Mouse (Mus musculus) G1E (cell line): Measurements from ENCODE around the gene Mrgprf. TPM values are rescaled to one million over a fixed set of nuclear protein-coding genes. Genes with fewer than 3 reads are reported as not detected.

ENCODE experiments used
- ATAC-seq: 2 replicates; pipeline ENCODE4 v1.8.0; 2016; ENCODE audit warnings: mild to moderate bottlenecking; ENCODE audit not compliant: insufficient number of reproducible peaks, poor library complexity, low FRiP score, severe bottlenecking; ENCODE audit errors: extremely low read depth
- DNase-seq: peaks from one replicate; pipeline ENCODE4 v3.0.0; 2012; ENCODE audit warnings: low spot score
- H3K27me3 ChIP-seq: 2 replicates; pipeline ENCODE4 v1.6.1; 2012; ENCODE audit warnings: mild to moderate bottlenecking, low read length, inconsistent platforms; ENCODE audit not compliant: insufficient read depth
- H3K36me3 ChIP-seq: replicated peaks from 2 replicates; pipeline ENCODE3; 2012; ENCODE audit warnings: mild to moderate bottlenecking, inconsistent platforms
- H3K4me1 ChIP-seq: 2 replicates; pipeline ENCODE4 v1.6.1; 2012; ENCODE audit warnings: low read depth, low read length, inconsistent platforms, mixed read lengths; ENCODE audit not compliant: insufficient read depth
- H3K4me3 ChIP-seq: 2 replicates; pipeline ENCODE4 v1.5.1; 2012; ENCODE audit warnings: low read depth, mild to moderate bottlenecking, inconsistent platforms, low read length, moderate library complexity, mixed read lengths
- H3K9me3 ChIP-seq: replicated peaks from 2 replicates; pipeline ENCODE4 v1.6.1; 2012; ENCODE audit warnings: inconsistent platforms
- CTCF ChIP-seq: IDR thresholded peaks from 2 replicates; pipeline ENCODE4 v1.5.1; 2012; ENCODE audit warnings: low read depth, low read length, inconsistent platforms, mixed read lengths
- GATA1 ChIP-seq: IDR thresholded peaks from 2 replicates; pipeline ENCODE4 v1.6.1; 2012; ENCODE audit warnings: borderline replicate concordance, low read length, inconsistent platforms, mixed read lengths
- GATA2 ChIP-seq: IDR thresholded peaks from 2 replicates; pipeline ENCODE4 v1.6.1; 2012; ENCODE audit warnings: low read depth, low read length, inconsistent platforms, borderline replicate concordance
- POLR2AphosphoS5 ChIP-seq: IDR thresholded peaks from 2 replicates; pipeline ENCODE4 v1.6.1; 2012; ENCODE audit warnings: low read depth, low read length, inconsistent platforms; ENCODE audit not compliant: insufficient replicate concordance
- TAL1 ChIP-seq: conservative IDR thresholded peaks from 2 replicates; pipeline ENCODE4 v1.6.1; 2012; ENCODE audit warnings: low read depth, low read length, inconsistent platforms, mixed read lengths
- polyA plus RNA-seq: library from polyadenylated mRNA; stranded (reverse); fragments of >175 nt; gene quantifications from 2 replicates; pipeline ENCODE4 v1.2.3, GENCODE M21; 2012
- total RNA-seq, 2 experiments: library from RNA; stranded (forward) in 1 of 2; stranded (reverse) in 1 of 2; fragments of 200-1000 nt in 1 of 2; fragments of >200 nt in 1 of 2; fragmentation: Nextera tagmentation in 1 of 2; gene quantifications; 2 replicates each; pipeline ENCODE4 v1.2.3; 2014 to 2017

The Mrgprf gene
- total and polyA plus RNA-seq, 3 experiments = 0.11 TPM; not detected in 2

GRCm38 (mm10) chr7:145284293-145284692 lies 16.3 kb upstream of the Mrgprf start:
- TF ChIP-seq TAL1 (no peak), GATA1 (no peak)
- DNase-seq (no peak), ATAC-seq (no peak)
- H3K27me3 ChIP-seq = peaks cover 19% of the 10 kb centered on the region
- no peak overlapping the region for H3K4me3 ChIP-seq
- peaks cover 12% of the 10 kb centered on the region for H3K36me3 ChIP-seq
- no peaks in the 10 kb centered on the region for H3K9me3 ChIP-seq
- peaks cover 26% of the 10 kb centered on the region for H3K4me1 ChIP-seq

- peaks cover 26% of the 10 kb centered on the region for H3K4me1 ChIP-seq
- no peak for DNase-seq
These were observed 15.2 kb upstream of the Mrgprf start for GRCm38 (mm10) chr7:145285476-145285875.

GRCm38 (mm10) chr7:145287410-145287809 lies 13.2 kb upstream of the Mrgprf start:
- Histone ChIP-seq H3K4me3 (no peak overlapping the region), H3K27me3 (peaks cover 26% of the 10 kb centered on the region), H3K4me1 (peaks cover 16% of the 10 kb centered on the region), H3K36me3 (no peaks in the 10 kb centered on the region), H3K9me3 (no peaks in the 10 kb centered on the region)
- TF ChIP-seq TAL1 = no peak
- TF ChIP-seq POLR2AphosphoS5 = no peak
- no peak for ATAC-seq
- DNase-seq = no peak

More at GRCm38 (mm10) chr7:145285476-145285875, 15.2 kb upstream of the Mrgprf start:
- TF ChIP-seq CTCF (no peak), POLR2AphosphoS5 (no peak), TAL1 (no peak), GATA1 (no peak), GATA2 (no peak)
- H3K27me3 ChIP-seq = peaks cover 21% of the 10 kb centered on the region
- H3K9me3 ChIP-seq = no peaks in the 10 kb centered on the region
- no peak for ATAC-seq
- peaks cover under 1% of the 10 kb centered on the region for H3K36me3 ChIP-seq
- H3K4me3 ChIP-seq = no peak overlapping the region

GRCm38 (mm10) chr7:145289302-145289701 lies 11.3 kb upstream of the Mrgprf start:
- Histone ChIP-seq H3K4me1 (peaks cover under 1% of the 10 kb centered on the region; the same call in 1 of the 2 replicates), H3K36me3 (no peaks in the 10 kb centered on the region), H3K9me3 (no peaks in the 10 kb centered on the region), H3K27me3 (peaks cover 29% of the 10 kb centered on the region), H3K4me3 (no peak overlapping the region)
- no peak for ATAC-seq
- TF ChIP-seq GATA2 = no peak
- DNase-seq = no peak

GRCm38 (mm10) chr7:145291847-145292246 lies 8.8 kb upstream of the Mrgprf start:
- DNase-seq (no peak), ATAC-seq (no peak)
- TF ChIP-seq GATA2 (no peak), CTCF (no peak), GATA1 (no peak), TAL1 (no peak)
- Histone ChIP-seq H3K36me3 (no peaks in the 10 kb centered on the region), H3K4me3 (no peak overlapping the region), H3K4me1 (no peaks in the 10 kb centered on the region), H3K9me3 (no peaks in the 10 kb centered on the region), H3K27me3 (peaks cover 27% of the 10 kb centered on the region)

GRCm38 (mm10) chr7:145292726-145293125 lies 7.9 kb upstream of the Mrgprf start:
- Histone ChIP-seq H3K27me3 (peaks cover 18% of the 10 kb centered on the region), H3K9me3 (no peaks in the 10 kb centered on the region), H3K36me3 (no peaks in the 10 kb centered on the region), H3K4me1 (no peaks in the 10 kb centered on the region), H3K4me3 (no peak overlapping the region)
- DNase-seq (no peak), ATAC-seq (no peak)
- TF ChIP-seq GATA1 (no peak), TAL1 (no peak), CTCF (no peak), POLR2AphosphoS5 (no peak), GATA2 (no peak)

GRCm38 (mm10) chr7:145293859-145294258 lies 6.8 kb upstream of the Mrgprf start:
- Histone ChIP-seq H3K36me3 (no peaks in the 10 kb centered on the region), H3K27me3 (peaks cover 17% of the 10 kb centered on the region), H3K9me3 (no peaks in the 10 kb centered on the region), H3K4me1 (no peaks in the 10 kb centered on the region), H3K4me3 (no peak overlapping the region)
- TF ChIP-seq TAL1 = no peak
- TF ChIP-seq CTCF = peak; percentile 49
- DNase-seq = no peak
- ATAC-seq = no peak
